Mouse (Mus musculus): ENCODE results near the gene Dgkg. TPM values are rescaled to one million over a fixed set of nuclear protein-coding genes. Genes with fewer than 3 reads are reported as not detected.
A peak's percentile ranks its signal among the peaks of the same experiment; 100 is the strongest.

The Dgkg gene
- polyA plus RNA-seq, 1 experiment from 2014 or later: 0.47 TPM

- WGBS: 85% methylated on average over 6 of the region's 6 CpGs
- Histone ChIP-seq H3K27ac (ENCODE audit: low read depth, low read length) (no peak overlapping the region), H3K4me3 (ENCODE audit: low read depth, low read length) (no peak overlapping the region), H3K9ac (ENCODE audit: low read length) (no peak overlapping the region), H3K4me2 (ENCODE audit: low read depth, low read length, severe bottlenecking) (no peak overlapping the region), H3K36me3 (ENCODE audit: control insufficient read depth, insufficient read depth, low read length) (no peaks in the 10 kb centered on the region), H3K27me3 (ENCODE audit: control insufficient read depth, insufficient read depth, low read length) (0 out of 2 replicates have a peak, but pooled peaks cover 2% of the 10 kb centered on the region), H3K4me1 (replicated peaks; ENCODE audit: control insufficient read depth, insufficient read depth, low read length) (no peaks in the 10 kb centered on the region), H3K9me3 (ENCODE audit: control insufficient read depth, low read length) (no peaks in the 10 kb centered on the region)
- ATAC-seq (replicated peaks; ENCODE audit: low FRiP score): no peak
- DNase-seq (ENCODE audit: low spot score): no peak
Observed at GRCm38 (mm10) chr16:22448093-22448492, 208.9 kb downstream of the Dgkg start.

DNA sequence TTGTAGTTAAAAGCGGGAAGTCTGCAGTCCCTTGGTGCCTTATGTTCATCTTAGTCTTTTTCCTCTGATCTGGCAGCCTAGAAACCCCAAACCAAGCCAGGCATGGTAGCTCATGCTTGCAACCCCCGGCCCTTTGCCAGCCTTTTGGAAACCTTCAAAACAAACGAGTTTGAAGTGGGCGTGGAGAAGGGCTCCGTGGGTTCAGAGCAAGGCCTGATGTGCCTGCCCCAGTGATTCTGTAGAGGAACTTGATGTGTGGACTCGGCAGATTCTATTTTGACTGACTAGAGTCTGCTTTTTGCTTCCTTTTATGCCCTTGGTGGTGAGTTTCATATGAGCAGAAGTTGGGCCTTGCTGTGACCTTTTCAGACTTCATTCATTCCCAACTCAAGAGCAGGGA lies 212.2 kb downstream of the Dgkg start:
- no peak overlapping the region for H3K27ac ChIP-seq (ENCODE audit: low read depth, low read length)
- DNase-seq (ENCODE audit: low spot score) (no peak), ATAC-seq (replicated peaks; ENCODE audit: low FRiP score) (no peak)
- peaks cover 19% of the 10 kb centered on the region for H3K27me3 ChIP-seq (ENCODE audit: control insufficient read depth, insufficient read depth, low read length)
- H3K4me3 ChIP-seq (ENCODE audit: low read depth, low read length): no peak overlapping the region
- no peaks in the 10 kb centered on the region for H3K36me3 ChIP-seq (ENCODE audit: control insufficient read depth, insufficient read depth, low read length)
- no peak overlapping the region for H3K9ac ChIP-seq (ENCODE audit: low read length)
- WGBS: 66% methylated on average over 6 of the region's 6 CpGs
- peaks cover 8% of the 10 kb centered on the region; the same call in 1 of the 2 replicates for H3K4me1 ChIP-seq (replicated peaks; ENCODE audit: control insufficient read depth, insufficient read depth, low read length)
- no peak overlapping the region for H3K4me2 ChIP-seq (ENCODE audit: low read depth, low read length, severe bottlenecking)
- H3K9me3 ChIP-seq (ENCODE audit: control insufficient read depth, low read length): no peaks in the 10 kb centered on the region

DNA sequence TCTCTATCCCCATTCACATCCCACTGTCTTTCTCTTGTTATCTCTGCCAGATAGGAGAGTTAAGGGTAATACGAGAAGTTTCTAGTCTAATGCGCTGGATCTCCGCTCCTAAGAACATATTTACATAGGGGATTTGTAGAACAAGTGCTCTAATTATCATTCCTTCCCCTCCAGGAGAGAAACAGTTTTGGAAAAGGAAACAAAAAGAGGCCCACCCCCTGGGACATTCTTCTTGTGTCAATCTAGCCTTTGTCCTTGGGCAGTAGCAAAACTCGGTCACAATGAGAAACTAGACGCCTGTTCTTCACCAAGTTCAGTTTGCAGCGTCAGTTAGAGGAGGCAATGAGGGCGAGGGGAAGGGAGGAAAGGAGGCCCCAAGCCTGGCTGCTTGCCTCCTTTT lies 214.8 kb downstream of the Dgkg start:
- ATAC-seq (replicated peaks; ENCODE audit: low FRiP score) (no peak), DNase-seq (ENCODE audit: low spot score) (no peak)
- no peak overlapping the region for H3K9ac ChIP-seq (ENCODE audit: low read length)
- no peak overlapping the region for H3K4me3 ChIP-seq (ENCODE audit: low read depth, low read length)
- no peak overlapping the region for H3K27ac ChIP-seq (ENCODE audit: low read depth, low read length)
- H3K27me3 ChIP-seq (ENCODE audit: control insufficient read depth, insufficient read depth, low read length): peaks cover 25% of the 10 kb centered on the region
- 17% methylated on average over 7 of the region's 7 CpGs for WGBS
- H3K36me3 ChIP-seq (ENCODE audit: control insufficient read depth, insufficient read depth, low read length): no peaks in the 10 kb centered on the region
- no peak overlapping the region for H3K4me2 ChIP-seq (ENCODE audit: low read depth, low read length, severe bottlenecking)
- H3K9me3 ChIP-seq (ENCODE audit: control insufficient read depth, low read length): no peaks in the 10 kb centered on the region
- H3K4me1 ChIP-seq (replicated peaks; ENCODE audit: control insufficient read depth, insufficient read depth, low read length): peaks cover 11% of the 10 kb centered on the region; the same call in 1 of the 2 replicates

DNA sequence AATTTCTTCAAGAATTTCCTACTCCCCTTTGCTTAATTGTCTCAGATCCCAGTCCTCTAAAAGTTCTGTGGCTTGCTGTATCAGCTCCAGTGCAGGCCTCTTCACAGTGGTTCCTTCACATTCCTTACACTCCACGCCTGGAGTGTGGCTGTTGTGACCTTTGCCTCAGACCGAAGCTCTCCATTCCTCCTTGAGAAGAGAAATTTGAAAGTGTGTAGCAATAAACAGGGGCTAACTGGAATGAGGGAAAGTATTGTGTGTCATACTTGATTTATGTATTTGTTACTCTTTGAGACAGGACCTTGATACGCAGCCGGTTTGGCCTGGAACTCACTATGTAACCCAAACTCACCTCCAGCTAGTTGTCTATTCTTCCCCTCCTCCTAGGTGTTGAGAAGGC lies 215.7 kb downstream of the Dgkg start:
- H3K4me3 ChIP-seq (ENCODE audit: low read depth, low read length): no peak overlapping the region
- no peak for DNase-seq (ENCODE audit: low spot score)
- H3K4me1 ChIP-seq (replicated peaks; ENCODE audit: control insufficient read depth, insufficient read depth, low read length): peaks cover 11% of the 10 kb centered on the region; the same call in 1 of the 2 replicates
- ATAC-seq (replicated peaks; ENCODE audit: low FRiP score): no peak
- H3K9ac ChIP-seq (ENCODE audit: low read length): no peak overlapping the region
- H3K27ac ChIP-seq (ENCODE audit: low read depth, low read length): no peak overlapping the region
- H3K9me3 ChIP-seq (ENCODE audit: control insufficient read depth, low read length): no peaks in the 10 kb centered on the region
- no peak overlapping the region for H3K4me2 ChIP-seq (ENCODE audit: low read depth, low read length, severe bottlenecking)
- 80% methylated on average over 4 of the region's 4 CpGs for WGBS
- peaks cover 29% of the 10 kb centered on the region for H3K27me3 ChIP-seq (ENCODE audit: control insufficient read depth, insufficient read depth, low read length)
- no peaks in the 10 kb centered on the region for H3K36me3 ChIP-seq (ENCODE audit: control insufficient read depth, insufficient read depth, low read length)

DNA sequence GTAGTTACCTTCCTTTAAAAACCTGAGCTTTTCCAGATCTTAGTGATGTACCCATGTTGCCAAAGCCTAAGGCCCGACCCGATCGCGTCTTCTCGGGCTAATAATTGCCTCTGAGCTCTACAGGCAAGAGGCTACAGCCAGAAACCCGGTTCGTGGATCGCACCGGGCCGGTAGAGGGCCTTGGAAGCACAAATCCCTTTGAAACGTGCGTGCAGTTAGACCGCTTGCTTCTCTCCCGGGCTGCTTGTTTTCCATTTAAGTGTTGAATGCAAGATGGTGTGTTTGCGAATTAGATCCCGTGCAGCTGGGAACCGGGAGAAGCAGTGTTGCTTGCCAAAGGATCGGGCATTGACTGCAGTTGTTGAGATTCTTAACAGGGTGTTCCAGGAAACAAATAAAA lies 216.8 kb downstream of the Dgkg start:
- H3K4me2 ChIP-seq (ENCODE audit: low read depth, low read length, severe bottlenecking): peak overlapping the region; percentile 77
- H3K9me3 ChIP-seq (ENCODE audit: control insufficient read depth, low read length): no peaks in the 10 kb centered on the region
- no peaks in the 10 kb centered on the region for H3K36me3 ChIP-seq (ENCODE audit: control insufficient read depth, insufficient read depth, low read length)
- DNase-seq (ENCODE audit: low spot score): peak; percentile 72
- WGBS: under 1% methylated on average over 18 of the region's 18 CpGs
- peak overlapping the region; percentile 70 for H3K4me3 ChIP-seq (ENCODE audit: low read depth, low read length)
- peaks cover 36% of the 10 kb centered on the region for H3K27me3 ChIP-seq (ENCODE audit: control insufficient read depth, insufficient read depth, low read length)
- no peak for ATAC-seq (replicated peaks; ENCODE audit: low FRiP score)
- H3K9ac ChIP-seq (ENCODE audit: low read length): peak overlapping the region; percentile 27; the same call in 1 of the 2 replicates
- H3K27ac ChIP-seq (ENCODE audit: low read depth, low read length): no peak overlapping the region
- H3K4me1 ChIP-seq (replicated peaks; ENCODE audit: control insufficient read depth, insufficient read depth, low read length): peaks cover 11% of the 10 kb centered on the region; the same call in 1 of the 2 replicates

- under 1% methylated on average over 63 of the region's 63 CpGs for WGBS
- Histone ChIP-seq H3K4me1 (replicated peaks; ENCODE audit: control insufficient read depth, insufficient read depth, low read length) (peaks cover 11% of the 10 kb centered on the region; the same call in 1 of the 2 replicates), H3K4me3 (ENCODE audit: low read depth, low read length) (peak within 1 kb of the TSS; percentile 70), H3K27ac (ENCODE audit: low read depth, low read length) (peak within 1 kb of the TSS; percentile 8), H3K9me3 (ENCODE audit: control insufficient read depth, low read length) (no peaks in the 10 kb centered on the region), H3K27me3 (ENCODE audit: control insufficient read depth, insufficient read depth, low read length) (peaks cover 42% of the 10 kb centered on the region), H3K9ac (ENCODE audit: low read length) (peak within 1 kb of the TSS; percentile 65), H3K4me2 (ENCODE audit: low read depth, low read length, severe bottlenecking) (peak within 1 kb of the TSS; percentile 99), H3K36me3 (ENCODE audit: control insufficient read depth, insufficient read depth, low read length) (no peaks in the 10 kb centered on the region)
- DNase-seq (ENCODE audit: low spot score) (peak; percentile 99), ATAC-seq (replicated peaks; ENCODE audit: low FRiP score) (peak; percentile 99)
Observed at GRCm38 (mm10) chr16:22439499-22440177, 217.4 kb downstream of the Dgkg start, which contains the start of gene Etv5. TSS of gene Etv5 (minus strand) at chr16:22439719.

DNA sequence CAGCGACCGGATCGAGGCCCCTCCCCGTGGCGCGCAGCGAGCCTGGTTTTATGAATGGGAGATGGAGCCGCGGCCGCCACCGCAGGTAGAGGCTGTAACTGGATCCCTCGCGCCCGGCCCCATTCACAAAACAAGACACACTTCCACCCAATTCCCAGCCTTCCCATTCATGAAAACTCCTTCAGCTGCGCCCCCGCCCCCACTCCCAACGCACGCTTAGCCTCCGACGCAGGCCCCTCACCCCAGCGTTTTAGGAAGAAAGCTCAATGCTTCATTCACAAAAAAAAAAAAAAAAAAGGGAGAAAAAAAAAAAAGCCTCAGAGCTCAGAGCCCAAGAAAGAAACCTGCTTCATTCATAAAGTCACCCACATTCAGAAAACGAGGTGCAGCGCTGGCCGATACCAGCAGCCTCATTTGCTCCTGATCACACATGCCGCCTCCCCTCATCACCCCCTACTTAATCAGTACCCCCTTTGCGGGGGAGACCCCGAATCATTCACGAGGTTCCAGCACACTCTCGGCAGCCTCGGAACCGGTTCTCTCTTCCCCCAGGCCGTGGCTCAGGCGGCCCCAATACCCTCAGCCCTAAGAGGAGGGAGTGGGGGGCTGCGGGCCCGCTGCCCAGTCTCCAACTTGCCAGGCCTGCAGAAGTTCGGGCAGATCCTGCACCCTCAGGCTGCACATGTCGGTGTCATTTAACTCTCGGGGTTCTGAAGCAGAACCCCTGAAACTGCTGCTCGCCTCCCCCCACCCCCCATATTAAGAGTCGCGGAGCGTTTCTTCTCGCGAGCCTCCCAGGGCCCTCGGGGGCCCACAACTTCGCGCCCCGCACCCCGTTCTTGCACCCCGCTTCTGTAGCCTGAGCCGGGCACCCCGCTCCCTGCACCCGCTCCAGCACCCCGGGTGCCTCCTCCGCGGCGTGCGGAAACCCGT lies 218.3 kb downstream of the Dgkg start:
- Histone ChIP-seq H3K36me3 (ENCODE audit: control insufficient read depth, insufficient read depth, low read length) (no peaks in the 10 kb centered on the region), H3K9ac (ENCODE audit: low read length) (peak overlapping the region; percentile 65), H3K4me1 (replicated peaks; ENCODE audit: control insufficient read depth, insufficient read depth, low read length) (peaks cover 15% of the 10 kb centered on the region; the same call in 1 of the 2 replicates), H3K27me3 (ENCODE audit: control insufficient read depth, insufficient read depth, low read length) (peaks cover 44% of the 10 kb centered on the region), H3K27ac (ENCODE audit: low read depth, low read length) (peak overlapping the region; percentile 8), H3K4me3 (ENCODE audit: low read depth, low read length) (peak overlapping the region; percentile 70), H3K4me2 (ENCODE audit: low read depth, low read length, severe bottlenecking) (peak overlapping the region; percentile 99), H3K9me3 (ENCODE audit: control insufficient read depth, low read length) (no peaks in the 10 kb centered on the region)
- DNase-seq (ENCODE audit: low spot score) (peak; percentile 94), ATAC-seq (replicated peaks; ENCODE audit: low FRiP score) (peak; percentile 68)
- under 1% methylated on average over 59 of the region's 59 CpGs for WGBS

DNA sequence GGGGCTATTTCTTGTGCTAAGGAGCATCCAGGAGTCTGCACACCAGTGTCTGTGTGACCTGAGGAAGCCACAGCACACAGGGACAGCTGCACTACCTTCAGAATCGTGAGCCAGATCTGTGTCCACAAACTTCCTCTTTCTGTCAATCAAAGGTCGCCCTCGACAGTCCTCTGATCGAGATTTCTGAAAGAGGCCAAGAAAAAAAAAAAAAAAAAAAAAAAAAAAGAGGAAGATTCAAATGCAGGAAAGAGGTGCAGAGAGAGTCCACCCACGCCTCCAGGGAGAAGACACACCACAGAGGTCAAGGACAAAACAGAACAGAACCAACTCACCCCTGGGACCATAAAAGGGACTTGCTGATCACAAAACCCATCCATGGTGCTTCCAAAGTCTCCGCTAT lies 220.9 kb downstream of the Dgkg start:
- peaks cover 40% of the 10 kb centered on the region for H3K27me3 ChIP-seq (ENCODE audit: control insufficient read depth, insufficient read depth, low read length)
- H3K9me3 ChIP-seq (ENCODE audit: control insufficient read depth, low read length): no peaks in the 10 kb centered on the region

More for the DNA sequence above, 220.9 kb downstream of the Dgkg start:
- H3K9ac ChIP-seq (ENCODE audit: low read length): no peak overlapping the region
- no peak overlapping the region for H3K4me3 ChIP-seq (ENCODE audit: low read depth, low read length)
- DNase-seq (ENCODE audit: low spot score): no peak
- 43% methylated on average over 6 of the region's 6 CpGs for WGBS
- no peak overlapping the region for H3K4me2 ChIP-seq (ENCODE audit: low read depth, low read length, severe bottlenecking)
- peaks cover 16% of the 10 kb centered on the region; the same call in 1 of the 2 replicates for H3K4me1 ChIP-seq (replicated peaks; ENCODE audit: control insufficient read depth, insufficient read depth, low read length)
- ATAC-seq (replicated peaks; ENCODE audit: low FRiP score): no peak
- no peak overlapping the region for H3K27ac ChIP-seq (ENCODE audit: low read depth, low read length)
- H3K36me3 ChIP-seq (ENCODE audit: control insufficient read depth, insufficient read depth, low read length): no peaks in the 10 kb centered on the region
